Mouse (Mus musculus) hematopoietic multipotent progenitor cell, adult 10-12 weeks (in vitro differentiated cells): ENCODE results near the gene Senp2. TPM values are rescaled to one million over a fixed set of nuclear protein-coding genes. Genes with fewer than 3 reads are reported as not detected.

Source experiments
- polyA plus RNA-seq: library from polyadenylated mRNA; stranded (reverse); fragments of >175 nt; gene quantifications from 2 replicates; pipeline ENCODE4 v1.2.3, GENCODE M21; 2012; ENCODE audit warnings: low replicate concordance

Senp2 gene
- polyA plus RNA-seq: 14.6 and 18.6 TPM in 2 replicates

DNA sequence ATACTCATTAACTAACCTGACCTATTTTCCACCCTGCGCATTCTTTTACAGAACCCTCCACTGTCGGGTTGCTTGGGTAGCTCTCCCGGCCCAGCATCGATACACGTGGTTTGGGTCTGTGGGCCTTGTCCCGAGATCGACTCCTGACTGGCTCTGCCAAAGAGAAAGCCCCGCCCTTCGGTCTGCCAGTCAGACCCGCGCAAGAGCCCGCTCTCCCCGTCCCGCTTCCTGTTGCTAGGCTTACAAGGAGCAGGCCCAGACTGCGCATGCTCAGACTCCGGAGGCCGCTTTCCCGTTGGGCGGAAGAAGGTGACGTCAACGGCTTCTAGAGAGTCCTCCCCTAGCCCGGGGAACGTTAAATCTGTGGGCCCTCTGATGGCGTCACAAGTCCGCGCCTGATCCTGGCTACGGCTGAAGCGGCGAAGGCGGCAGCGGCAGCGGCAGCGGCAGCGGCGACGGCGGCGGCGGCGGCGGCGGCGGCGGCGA is at the start of gene Senp2:
Gene Senp2, plus strand, starts transcription at position 386 of the 486 bp plus-strand sequence.

GRCm38 (mm10) chr16:21995304-21995703 is 14.0 kb upstream of the Senp2 start, which contains the start of gene Liph:
Liph (minus strand) TSS chr16:21995663.

Other genes starting within 250 kb of the Senp2 start
- gene Ehhadh, start 221.7 kb upstream of the Senp2 start, polyA plus RNA-seq: 0.67 and 1.5 TPM in 2 replicates
- gene Map3k13, start 215.1 kb upstream of the Senp2 start, polyA plus RNA-seq: 0.04 and 0.09 TPM in 2 replicates
- gene Tmem41a, start 61.9 kb upstream of the Senp2 start, polyA plus RNA-seq: 2.3 and 2.5 TPM in 2 replicates
- 0.16 TPM in 1 of 2 replicates, not detected in the other for gene Liph, start 13.8 kb upstream of the Senp2 start, polyA plus RNA-seq
- 0.53 and 0.76 TPM in 2 replicates for gene Igf2bp2, start 153.8 kb downstream of the Senp2 start, polyA plus RNA-seq